Mouse (Mus musculus) testis, adult 2 months (tissue): Measurements from ENCODE around the gene Rnf31.

Experiments used
- CTCF ChIP-seq: fragments of 200-500 bp; IDR thresholded peaks from 2 replicates; pipeline ENCODE4 v1.5.1; 2012; ENCODE audit warnings: low read depth, mild to moderate bottlenecking, inconsistent platforms, low read length, moderate library complexity; ENCODE audit not compliant: control insufficient read depth, insufficient read depth, insufficient replicate concordance
- POLR2A ChIP-seq: fragments of 200-500 bp; IDR thresholded peaks from 2 replicates; pipeline ENCODE4 v1.6.1; 2012; ENCODE audit warnings: low read depth, mild to moderate bottlenecking, inconsistent platforms, low read length, moderate library complexity; ENCODE audit not compliant: control insufficient read depth

GRCm38 (mm10) chr14:55615876-55616275 is 24.4 kb downstream of the Rnf31 start:
- TF ChIP-seq CTCF, result no peak
- TF ChIP-seq POLR2A, result no peak
